Comparison of ENCODE assay signal across 13 mouse cellular contexts in the genomic region with DNA sequence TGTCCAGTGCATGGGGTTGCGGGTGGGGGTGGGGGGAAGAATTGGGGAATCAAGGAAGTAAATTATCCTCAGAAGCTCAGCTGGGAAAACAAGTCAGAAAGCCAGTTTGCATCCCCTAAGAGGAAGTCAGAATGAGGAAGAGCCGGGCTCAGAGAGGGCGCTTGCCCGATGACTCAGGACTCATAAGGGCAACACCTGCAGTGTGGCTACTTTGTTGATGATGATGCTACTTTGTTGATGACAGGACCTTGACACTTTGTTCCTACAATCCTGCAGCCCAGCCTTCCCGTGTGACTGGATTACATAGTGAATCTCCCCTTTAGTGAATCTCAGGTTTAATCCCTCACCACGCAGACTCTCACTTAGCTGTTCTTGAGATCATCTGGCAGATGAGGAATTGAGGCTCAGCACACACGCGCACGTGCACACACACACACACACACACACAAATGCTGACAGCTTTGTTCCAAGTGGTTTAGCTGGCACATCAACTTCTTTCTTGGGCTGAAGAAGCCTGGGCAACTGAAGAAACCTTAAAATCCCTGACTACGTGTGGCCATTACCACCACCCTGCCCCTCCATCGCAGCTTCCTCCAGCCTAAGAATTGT. TPM values are rescaled to one million over a fixed set of nuclear protein-coding genes. Genes with fewer than 3 reads are reported as not detected.
DNase-seq lines count a peak whose midpoint lies in the region; ATAC-seq and TF ChIP-seq lines count a peak whose summit lies in the region.
"Had no signal": no experiment of that assay in that cellular context is flagged by ENCODE, and none has a peak within 500 bp of the region (broad histone marks: within the 10 kb centered on the region; RNA-seq: fewer than 3 reads in every experiment).

No protein-coding gene starts in this region.

- DNase-seq in gastrocnemius, adult 2 months = no peak
- DNase-seq in gastrocnemius, postnatal 25 days = no peak
- DNase-seq in liver, postnatal 0 days = no peak
- DNase-seq in layer of hippocampus, adult 18-20 months (ENCODE audit: low spot score in 2 of 2) = no peak
- DNase-seq in urinary bladder, postnatal 36 days (ENCODE audit: low spot score in 2 of 2) = no peak
- DNase-seq: adrenal gland, adult 8-10 months; B cell, adult 2 months; cerebellum, adult 8-10 months had no signal

- no peaks in the 10 kb centered on the region for H3K9me3 ChIP-seq in liver, postnatal 0 days (ENCODE audit: low read length)
- H3K9me3 ChIP-seq in liver, embryonic 12.5 days (replicated peaks) = no peaks in the 10 kb centered on the region
- no peaks in the 10 kb centered on the region for H3K9me3 ChIP-seq in intestine, embryonic 15.5 days
- H3K9me3 ChIP-seq: hindbrain, embryonic 15.5 days had no signal

- no peak overlapping the region for H3K9ac ChIP-seq in liver, postnatal 0 days (replicated peaks)
- H3K9ac ChIP-seq in liver, embryonic 12.5 days = no peak overlapping the region
- H3K9ac ChIP-seq in intestine, embryonic 15.5 days = no peak overlapping the region
- H3K9ac ChIP-seq: hindbrain, embryonic 15.5 days had no signal

- WGBS in liver, postnatal 0 days (ENCODE audit: insufficient replicate concordance) = 63% methylated on average over 11 of the region's 11 CpGs
- 69% methylated on average over 11 of the region's 11 CpGs for WGBS in liver, embryonic 12.5 days (ENCODE audit: insufficient replicate concordance)
- WGBS in intestine, embryonic 15.5 days = 76% methylated on average over 11 of the region's 11 CpGs

- TF ChIP-seq CTCF in gastrocnemius, adult 2 months (IDR thresholded peaks at IDR 0.05) = no peak
- TF ChIP-seq CTCF in liver, postnatal 0 days (IDR thresholded peaks at IDR 0.05; ENCODE audit: low read depth) = no peak

- no peaks in the 10 kb centered on the region for H3K27me3 ChIP-seq in liver, postnatal 0 days (ENCODE audit: insufficient read depth, low read length)
- H3K27me3 ChIP-seq in liver, embryonic 12.5 days (replicated peaks) = no peaks in the 10 kb centered on the region
- no peaks in the 10 kb centered on the region for H3K27me3 ChIP-seq in intestine, embryonic 15.5 days (replicated peaks)
- H3K27me3 ChIP-seq: hindbrain, embryonic 15.5 days had no signal

- TF ChIP-seq EP300 in liver, postnatal 0 days (IDR thresholded peaks at IDR 0.05; ENCODE audit: low read depth) = no peak

- peaks cover 48% of the 10 kb centered on the region for H3K4me1 ChIP-seq in liver, postnatal 0 days (ENCODE audit: insufficient read depth)
- peaks cover 88% of the 10 kb centered on the region for H3K4me1 ChIP-seq in liver, embryonic 12.5 days
- H3K4me1 ChIP-seq in intestine, embryonic 15.5 days (replicated peaks) = peaks cover 61% of the 10 kb centered on the region

- ATAC-seq in liver, postnatal 0 days = no peak
- ATAC-seq in liver, embryonic 12.5 days = no peak
- ATAC-seq in intestine, embryonic 15.5 days = no peak
- ATAC-seq in neutrophil, adult 5-6 weeks (ENCODE audit: extremely low read depth, insufficient number of reproducible peaks, low FRiP score, poor library complexity, severe bottlenecking) = peak; percentile 80

- H3K36me3 ChIP-seq in liver, postnatal 0 days (replicated peaks; ENCODE audit: insufficient read depth, low read length) = peaks cover 9% of the 10 kb centered on the region; the same call in 1 of the 2 replicates
- peaks cover 72% of the 10 kb centered on the region for H3K36me3 ChIP-seq in liver, embryonic 12.5 days
- H3K36me3 ChIP-seq in intestine, embryonic 15.5 days = no peaks in the 10 kb centered on the region
- H3K36me3 ChIP-seq: hindbrain, embryonic 15.5 days had no signal

- intact Hi-C loops in gastrocnemius, adult 2 months (cut with DNase I) = no loop called here

- H3K27ac ChIP-seq in gastrocnemius, adult 2 months = peak overlapping the region; percentile 86
- 0 out of 2 replicates have a peak overlapping the region, but pooled peaks have one; percentile 20 for H3K27ac ChIP-seq in liver, postnatal 0 days (ENCODE audit: low read depth)
- H3K27ac ChIP-seq in liver, embryonic 12.5 days = no peak overlapping the region
- peak overlapping the region; percentile 57; the same call in 1 of the 2 replicates for H3K27ac ChIP-seq in intestine, embryonic 15.5 days

- H3K4me2 ChIP-seq in liver, postnatal 0 days (ENCODE audit: low read depth, low read length) = no peak overlapping the region
- no peak overlapping the region for H3K4me2 ChIP-seq in liver, embryonic 12.5 days
- no peak overlapping the region for H3K4me2 ChIP-seq in intestine, embryonic 15.5 days (replicated peaks)
- H3K4me2 ChIP-seq: hindbrain, embryonic 15.5 days had no signal

- H3K4me3 ChIP-seq in gastrocnemius, adult 2 months = no peak overlapping the region
- H3K4me3 ChIP-seq in liver, postnatal 0 days (ENCODE audit: low read depth, low read length) = no peak overlapping the region
- no peak overlapping the region for H3K4me3 ChIP-seq in liver, embryonic 12.5 days
- H3K4me3 ChIP-seq in intestine, embryonic 15.5 days (replicated peaks) = no peak overlapping the region
- H3K4me3 ChIP-seq: erythroblast, embryonic 14.5 days; hindbrain, embryonic 15.5 days had no signal

RNA-seq across cellular contexts. Expression of gene Tpcn1, which starts 18.1 kb away (rescaled TPM):
- total RNA-seq in gastrocnemius, adult 2 months (2021) = 10 to 100 TPM; 42.7 to 44.8 TPM
- 10 to 100 TPM; 44.3 to 48.3 TPM for total RNA-seq in gastrocnemius, postnatal 25 days (2021)
- polyA plus RNA-seq in liver, postnatal 0 days (2015; fragmentation: Nextera tagmentation; extraction: Ambion mirVana) = 16.3 and 18.6 TPM in 2 replicates
- 24.8 and 25.4 TPM in 2 replicates for polyA plus RNA-seq in liver, embryonic 12.5 days (2016; fragmentation: Nextera tagmentation; extraction: Ambion mirVana)
- 25.3 and 26.8 TPM in 2 replicates for polyA plus RNA-seq in intestine, embryonic 15.5 days (2015; fragmentation: Nextera tagmentation; extraction: Ambion mirVana)
- total RNA-seq in neutrophil, adult 5-6 weeks (2017) = 15.6 and 15.9 TPM in 2 replicates
- total RNA-seq in layer of hippocampus, adult 18-20 months (2021) = 10 to 100 TPM; 33.9 to 37.0 TPM

RNA-seq across cellular contexts. Expression of gene Iqcd, which starts 18.4 kb away (rescaled TPM):
- total RNA-seq in gastrocnemius, adult 2 months (2021) = not detected
- total RNA-seq in gastrocnemius, postnatal 25 days (2021) = under 1 TPM in 1 of 2 experiments, not detected in 1; 0.18 TPM
- 0.75 and 0.84 TPM in 2 replicates for polyA plus RNA-seq in liver, postnatal 0 days (2015; fragmentation: Nextera tagmentation; extraction: Ambion mirVana)
- 2.0 and 2.1 TPM in 2 replicates for polyA plus RNA-seq in liver, embryonic 12.5 days (2016; fragmentation: Nextera tagmentation; extraction: Ambion mirVana)
- 0.28 and 0.40 TPM in 2 replicates for polyA plus RNA-seq in intestine, embryonic 15.5 days (2015; fragmentation: Nextera tagmentation; extraction: Ambion mirVana)
- 0.47 TPM in 1 of 2 replicates, not detected in the other for total RNA-seq in neutrophil, adult 5-6 weeks (2017)
- total RNA-seq in layer of hippocampus, adult 18-20 months (2021) = 1 to 10 TPM in 1 of 2 experiments, under 1 TPM in 1; 0.99 to 1.0 TPM

RNA-seq across cellular contexts. Expression of gene Rita1, which starts 42.0 kb away (rescaled TPM):
- 1 to 10 TPM; 4.9 to 6.6 TPM for total RNA-seq in gastrocnemius, adult 2 months (2021)
- total RNA-seq in gastrocnemius, postnatal 25 days (2021) = 1 to 10 TPM; 4.8 to 6.3 TPM
- polyA plus RNA-seq in liver, postnatal 0 days (2015; fragmentation: Nextera tagmentation; extraction: Ambion mirVana) = 3.1 and 3.4 TPM in 2 replicates
- polyA plus RNA-seq in liver, embryonic 12.5 days (2016; fragmentation: Nextera tagmentation; extraction: Ambion mirVana) = 7.3 and 8.4 TPM in 2 replicates
- polyA plus RNA-seq in intestine, embryonic 15.5 days (2015; fragmentation: Nextera tagmentation; extraction: Ambion mirVana) = 10.6 and 11.4 TPM in 2 replicates
- total RNA-seq in neutrophil, adult 5-6 weeks (2017) = 0.81 and 3.6 TPM in 2 replicates
- total RNA-seq in layer of hippocampus, adult 18-20 months (2021) = 10 to 100 TPM; 27.5 to 29.5 TPM

RNA-seq across cellular contexts. Expression of gene Ddx54, which starts 42.1 kb away (rescaled TPM):
- 10 to 100 TPM; 16.9 to 17.7 TPM for total RNA-seq in gastrocnemius, adult 2 months (2021)
- total RNA-seq in gastrocnemius, postnatal 25 days (2021) = 10 to 100 TPM; 15.7 to 17.1 TPM
- polyA plus RNA-seq in liver, postnatal 0 days (2015; fragmentation: Nextera tagmentation; extraction: Ambion mirVana) = 14.0 and 15.1 TPM in 2 replicates
- polyA plus RNA-seq in liver, embryonic 12.5 days (2016; fragmentation: Nextera tagmentation; extraction: Ambion mirVana) = 35.0 and 36.3 TPM in 2 replicates
- 47.5 and 49.3 TPM in 2 replicates for polyA plus RNA-seq in intestine, embryonic 15.5 days (2015; fragmentation: Nextera tagmentation; extraction: Ambion mirVana)
- total RNA-seq in neutrophil, adult 5-6 weeks (2017) = 58.6 and 61.8 TPM in 2 replicates
- 10 to 100 TPM; 39.3 to 40.5 TPM for total RNA-seq in layer of hippocampus, adult 18-20 months (2021)

RNA-seq across cellular contexts. Expression of gene Slc8b1, which starts 59.4 kb away (rescaled TPM):
- 10 to 100 TPM in 1 of 2 experiments, 1 to 10 TPM in 1; 8.1 to 10.5 TPM for total RNA-seq in gastrocnemius, adult 2 months (2021)
- 10 to 100 TPM in 1 of 2 experiments, 1 to 10 TPM in 1; 9.4 to 11.7 TPM for total RNA-seq in gastrocnemius, postnatal 25 days (2021)
- 15.3 and 17.1 TPM in 2 replicates for polyA plus RNA-seq in liver, postnatal 0 days (2015; fragmentation: Nextera tagmentation; extraction: Ambion mirVana)
- polyA plus RNA-seq in liver, embryonic 12.5 days (2016; fragmentation: Nextera tagmentation; extraction: Ambion mirVana) = 4.2 and 6.0 TPM in 2 replicates
- 6.2 and 6.6 TPM in 2 replicates for polyA plus RNA-seq in intestine, embryonic 15.5 days (2015; fragmentation: Nextera tagmentation; extraction: Ambion mirVana)
- total RNA-seq in neutrophil, adult 5-6 weeks (2017) = 12.6 and 15.0 TPM in 2 replicates
- total RNA-seq in layer of hippocampus, adult 18-20 months (2021) = 10 to 100 TPM in 1 of 2 experiments, 1 to 10 TPM in 1; 7.8 to 11.8 TPM
